Mouse (Mus musculus) kidney, postnatal 0 days (tissue): ENCODE results near the gene Kcp. TPM values are rescaled to one million over a fixed set of nuclear protein-coding genes. Genes with fewer than 3 reads are reported as not detected.
A peak's percentile ranks its signal among the peaks of the same experiment; 100 is the strongest.

Experiments used
- ATAC-seq: fragments of 200-750 bp; cut with Nextera tagmentation; replicated peaks from 2 replicates; pipeline ENCODE4 v1.8.0; 2017; ENCODE audit warnings: low read depth, moderate number of reproducible peaks, moderate TSS enrichment, moderate library complexity; ENCODE audit not compliant: low FRiP score
- DNase-seq: peaks from one replicate; pipeline ENCODE4 v3.0.0-alpha.2; 2016; ENCODE audit warnings: low spot score
- H3K27ac ChIP-seq: fragments of 300-500 bp; sonication (generic); 2 replicates; pipeline ENCODE4 v1.5.1; 2014; ENCODE audit warnings: mild to moderate bottlenecking
- H3K27me3 ChIP-seq: fragments of 300-500 bp; sonication (generic); 2 replicates; pipeline ENCODE4 v1.6.1; 2014; ENCODE audit warnings: low read length, mixed read lengths; ENCODE audit not compliant: insufficient read depth
- H3K36me3 ChIP-seq: fragments of 300-500 bp; sonication (generic); 2 replicates; pipeline ENCODE4 v1.6.1; 2014; ENCODE audit warnings: low read length, mixed read lengths; ENCODE audit not compliant: insufficient read depth
- H3K4me1 ChIP-seq: fragments of 300-500 bp; sonication (generic); replicated peaks from 2 replicates; pipeline ENCODE4 v1.6.1; 2014; ENCODE audit warnings: antibody characterized with exemption, low read length, mixed read lengths; ENCODE audit not compliant: insufficient read depth
- H3K4me2 ChIP-seq: fragments of 300-500 bp; sonication (generic); 2 replicates; pipeline ENCODE4 v1.6.1; 2014; ENCODE audit warnings: mild to moderate bottlenecking, low read length, moderate library complexity, mixed read lengths
- H3K4me3 ChIP-seq: fragments of 300-500 bp; sonication (generic); replicated peaks from 2 replicates; pipeline ENCODE4 v1.5.1; 2014; ENCODE audit warnings: low read depth, low read length
- H3K9ac ChIP-seq: fragments of 300-500 bp; sonication (generic); 2 replicates; pipeline ENCODE4 v1.6.1; 2014; ENCODE audit warnings: low read depth, low read length
- H3K9me3 ChIP-seq: fragments of 300-500 bp; sonication (generic); replicated peaks from 2 replicates; pipeline ENCODE4 v1.6.1; 2016; ENCODE audit warnings: low read length, inconsistent platforms, mixed read lengths
- CTCF ChIP-seq: IDR thresholded peaks from 2 replicates; pipeline ENCODE4 v1.5.1; 2016; ENCODE audit warnings: antibody characterized with exemption, low read depth, mild to moderate bottlenecking, moderate library complexity
- WGBS: fragments of 180-500 bp; shearing (Covaris S2); extraction: QIAGEN DNeasy Blood & Tissue Kit; methylation state at CpG from one replicate; pipeline ENCODE4 v1.1.7; 2014; 5-methylcytosine and 5-hydroxymethylcytosine counted together
- polyA plus RNA-seq: library from polyadenylated mRNA; unstranded; fragments of >200 nt; fragmentation: Nextera tagmentation; extraction: Ambion mirVana; gene quantifications from 2 replicates; pipeline ENCODE4 v1.2.1, GENCODE M21; 2015

The Kcp gene
- polyA plus RNA-seq, 1 experiment from 2014 or later, result 17.1 TPM

DNA sequence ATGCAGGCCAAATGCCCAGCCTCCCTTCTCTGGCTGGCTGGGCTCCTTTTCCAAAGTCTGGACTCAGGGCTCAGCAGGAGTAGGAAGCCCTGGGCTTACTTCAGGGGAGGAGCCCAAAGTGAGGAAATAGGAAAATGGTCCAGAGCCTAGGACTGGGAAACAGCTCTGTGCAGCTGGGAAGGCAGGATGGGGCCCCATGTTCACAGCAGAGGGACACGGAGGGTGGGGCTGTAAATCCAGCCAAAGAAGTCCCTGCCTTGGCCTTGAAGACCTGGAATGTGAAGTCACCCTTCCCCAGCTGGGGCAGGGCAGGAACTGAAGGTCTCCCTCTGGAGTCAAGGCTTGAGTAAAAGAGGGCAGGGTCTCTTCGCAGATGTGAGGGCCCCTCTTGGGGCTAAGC lies 1.3 kb upstream of the Kcp start:
- H3K4me3 ChIP-seq, result no peak overlapping the region
- H3K9me3 ChIP-seq, result no peaks in the 10 kb centered on the region
- H3K9ac ChIP-seq, result no peak overlapping the region
- no peak overlapping the region for H3K4me2 ChIP-seq
- H3K36me3 ChIP-seq, result no peaks in the 10 kb centered on the region
- no peak overlapping the region for H3K27ac ChIP-seq
- H3K4me1 ChIP-seq, result peaks cover 15% of the 10 kb centered on the region; the same call in 1 of the 2 replicates
- ATAC-seq (no peak), DNase-seq (peak; percentile 29)
- H3K27me3 ChIP-seq, result no peaks in the 10 kb centered on the region
- WGBS, result 33% methylated on average over 2 of the region's 2 CpGs
- no peak for TF ChIP-seq CTCF

- no peaks in the 10 kb centered on the region for H3K36me3 ChIP-seq
- H3K4me1 ChIP-seq, result 0 out of 2 replicates have a peak, but pooled peaks cover 7% of the 10 kb centered on the region
- no peaks in the 10 kb centered on the region for H3K9me3 ChIP-seq
- ATAC-seq (0 out of 2 replicates have a peak, but pooled peaks have one; percentile 17), DNase-seq (no peak)
- WGBS, result 23% methylated on average over 8 of the region's 8 CpGs
- no peaks in the 10 kb centered on the region for H3K27me3 ChIP-seq
- peak overlapping the region; percentile 75 for H3K4me2 ChIP-seq
- H3K27ac ChIP-seq, result no peak overlapping the region
- peak overlapping the region; percentile 51 for H3K4me3 ChIP-seq
- H3K9ac ChIP-seq, result peak overlapping the region; percentile 59; the same call in 1 of the 2 replicates
- no peak for TF ChIP-seq CTCF
Observed at GRCm38 (mm10) chr6:29506834-29507233, 918 bp downstream of the Kcp start.

GRCm38 (mm10) chr6:29505493-29505892 lies 2.3 kb downstream of the Kcp start:
- Histone ChIP-seq H3K4me1 (0 out of 2 replicates have a peak, but pooled peaks cover 7% of the 10 kb centered on the region), H3K36me3 (no peaks in the 10 kb centered on the region), H3K27me3 (no peaks in the 10 kb centered on the region), H3K27ac (no peak overlapping the region), H3K4me3 (no peak overlapping the region), H3K4me2 (no peak overlapping the region), H3K9ac (no peak overlapping the region), H3K9me3 (no peaks in the 10 kb centered on the region)
- 90% methylated on average over 5 of the region's 5 CpGs for WGBS
- TF ChIP-seq CTCF, result peak; percentile 35; the same call in 1 of the 2 replicates
- ATAC-seq, result no peak
- DNase-seq, result no peak

DNA sequence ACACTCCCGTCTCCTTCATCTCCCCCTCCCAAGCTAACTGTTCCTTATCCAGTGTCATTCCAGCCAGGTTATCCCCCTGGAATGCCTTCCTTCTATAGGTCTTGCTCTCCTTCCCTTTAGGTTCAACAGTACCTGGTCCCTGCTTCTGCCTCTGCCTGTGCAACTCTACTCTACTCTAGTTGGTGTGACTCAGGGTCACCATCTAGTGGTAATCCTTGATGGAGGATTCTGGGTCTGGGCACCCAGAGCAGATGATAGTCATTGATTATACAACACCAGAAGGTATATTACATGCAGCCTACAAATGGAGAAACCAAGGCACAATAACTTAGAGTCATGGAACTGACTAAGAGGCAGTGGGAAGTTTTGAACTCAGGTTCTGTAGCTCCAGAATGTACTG lies 6.2 kb downstream of the Kcp start:
- Histone ChIP-seq H3K9me3 (no peaks in the 10 kb centered on the region), H3K36me3 (no peaks in the 10 kb centered on the region), H3K4me2 (no peak overlapping the region), H3K4me3 (no peak overlapping the region), H3K9ac (no peak overlapping the region), H3K4me1 (0 out of 2 replicates have a peak, but pooled peaks cover under 1% of the 10 kb centered on the region), H3K27me3 (no peaks in the 10 kb centered on the region), H3K27ac (no peak overlapping the region)
- WGBS, result 97% methylated on average over 1 of the region's 1 CpGs
- TF ChIP-seq CTCF, result peak; percentile 66
- DNase-seq (peak; percentile 13), ATAC-seq (no peak)

DNA sequence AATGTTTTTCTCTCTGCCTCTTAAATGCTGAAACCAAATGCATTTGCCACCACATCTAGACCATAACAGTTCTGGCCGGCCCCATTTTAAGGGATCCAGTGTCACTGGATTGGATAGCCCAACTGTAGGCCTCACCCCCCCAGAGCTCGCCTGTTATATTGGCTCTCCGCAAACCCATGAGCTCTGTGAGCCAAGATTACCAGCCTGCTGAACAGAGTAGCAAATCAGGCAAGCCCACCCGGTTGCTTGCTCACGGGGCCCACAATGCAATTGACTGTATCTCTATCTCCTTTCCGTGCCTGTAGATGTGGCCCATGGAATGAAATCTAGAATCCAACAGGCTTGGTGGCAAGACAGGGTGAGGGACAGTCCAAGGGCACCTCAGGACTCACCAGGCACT lies 6.9 kb downstream of the Kcp start:
- Histone ChIP-seq H3K4me3 (no peak overlapping the region), H3K9ac (no peak overlapping the region), H3K27me3 (no peaks in the 10 kb centered on the region), H3K4me1 (0 out of 2 replicates have a peak, but pooled peaks cover 5% of the 10 kb centered on the region), H3K4me2 (no peak overlapping the region), H3K36me3 (no peaks in the 10 kb centered on the region), H3K9me3 (no peaks in the 10 kb centered on the region), H3K27ac (no peak overlapping the region)
- no peak for TF ChIP-seq CTCF
- ATAC-seq (no peak), DNase-seq (no peak)
- WGBS, result 93% methylated on average over 6 of the region's 6 CpGs

GRCm38 (mm10) chr6:29500177-29500576 lies 7.6 kb downstream of the Kcp start:
- no peak for TF ChIP-seq CTCF
- 94% methylated on average over 7 of the region's 7 CpGs for WGBS
- Histone ChIP-seq H3K9me3 (no peaks in the 10 kb centered on the region), H3K9ac (no peak overlapping the region), H3K27ac (no peak overlapping the region), H3K4me3 (no peak overlapping the region), H3K4me2 (no peak overlapping the region), H3K4me1 (0 out of 2 replicates have a peak, but pooled peaks cover 5% of the 10 kb centered on the region), H3K27me3 (no peaks in the 10 kb centered on the region), H3K36me3 (no peaks in the 10 kb centered on the region)
- DNase-seq (no peak), ATAC-seq (no peak)

DNA sequence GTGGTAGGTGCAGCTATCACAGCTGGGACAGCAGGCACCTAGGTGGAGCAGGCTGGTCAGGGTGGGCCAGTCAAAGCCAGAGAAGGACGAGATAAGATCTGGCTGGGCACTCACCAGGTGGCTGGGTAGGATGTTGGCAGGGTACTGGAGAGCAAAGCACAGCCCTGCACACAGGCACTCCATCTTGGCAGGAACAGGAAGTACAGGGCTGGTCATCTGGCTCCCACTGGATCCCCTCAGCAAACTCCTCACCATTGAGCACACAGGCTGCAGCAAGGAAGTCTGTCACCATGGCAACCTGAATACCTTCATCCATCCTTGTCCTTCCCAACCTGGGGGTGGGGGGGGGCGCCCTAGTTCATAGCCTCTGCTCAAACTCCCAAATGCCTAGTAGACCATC lies 10.0 kb downstream of the Kcp start:
- Histone ChIP-seq H3K4me3 (no peak overlapping the region), H3K27me3 (no peaks in the 10 kb centered on the region), H3K4me1 (0 out of 2 replicates have a peak, but pooled peaks cover 5% of the 10 kb centered on the region), H3K36me3 (no peaks in the 10 kb centered on the region), H3K9me3 (no peaks in the 10 kb centered on the region), H3K4me2 (no peak overlapping the region), H3K27ac (no peak overlapping the region), H3K9ac (no peak overlapping the region)
- WGBS, result 51% methylated on average over 2 of the region's 2 CpGs
- DNase-seq, result no peak
- no peak for TF ChIP-seq CTCF
- ATAC-seq, result peak; percentile 62
